Mouse (Mus musculus) limb, embryonic 14.5 days (tissue): ENCODE results near the gene Tuba1b. TPM values are rescaled to one million over a fixed set of nuclear protein-coding genes. Genes with fewer than 3 reads are reported as not detected.
A peak's percentile ranks its signal among the peaks of the same experiment; 100 is the strongest.

Source experiments
- ATAC-seq: fragments of 200-750 bp; cut with Nextera tagmentation; 2 replicates; pipeline ENCODE4 v1.8.0; 2017; ENCODE audit warnings: low read depth, moderate number of reproducible peaks, moderate TSS enrichment; ENCODE audit not compliant: low FRiP score
- DNase-seq: peaks from one replicate; pipeline ENCODE4 v3.0.0-alpha.2; 2015; ENCODE audit warnings: low spot score
- H3K27ac ChIP-seq: fragments of 300-500 bp; sonication (generic); replicated peaks from 2 replicates; pipeline ENCODE4 v1.5.1; 2014; ENCODE audit warnings: low read depth, mild to moderate bottlenecking, low read length, moderate library complexity, mixed read lengths
- H3K27me3 ChIP-seq: fragments of 300-500 bp; sonication (generic); 2 replicates; pipeline ENCODE4 v1.6.1; 2014; ENCODE audit warnings: low read length, mixed read lengths; ENCODE audit not compliant: control insufficient read depth, insufficient read depth
- H3K36me3 ChIP-seq: fragments of 300-500 bp; sonication (generic); 2 replicates; pipeline ENCODE4 v1.6.1; 2014; ENCODE audit warnings: mild to moderate bottlenecking, low read length, moderate library complexity, mixed read lengths; ENCODE audit not compliant: control insufficient read depth, insufficient read depth
- H3K4me1 ChIP-seq: fragments of 300-500 bp; sonication (generic); 2 replicates; pipeline ENCODE4 v1.6.1; 2014; ENCODE audit warnings: antibody characterized with exemption, low read length, mixed read lengths; ENCODE audit not compliant: control insufficient read depth, insufficient read depth
- H3K4me2 ChIP-seq: fragments of 300-500 bp; sonication (generic); replicated peaks from 2 replicates; pipeline ENCODE4 v1.6.1; 2014; ENCODE audit warnings: low read depth, mild to moderate bottlenecking, low read length, moderate library complexity; ENCODE audit not compliant: severe bottlenecking
- H3K4me3 ChIP-seq: fragments of 300-500 bp; sonication (generic); replicated peaks from 2 replicates; pipeline ENCODE4 v1.5.1; 2014; ENCODE audit warnings: low read length
- H3K9ac ChIP-seq: fragments of 300-500 bp; sonication (generic); 2 replicates; pipeline ENCODE4 v1.6.1; 2014; ENCODE audit warnings: mild to moderate bottlenecking, low read depth, low read length, moderate library complexity; ENCODE audit not compliant: severe bottlenecking
- H3K9me3 ChIP-seq: fragments of 300-500 bp; sonication (generic); 2 replicates; pipeline ENCODE4 v1.6.1; 2016; ENCODE audit warnings: low read length; ENCODE audit not compliant: control insufficient read depth
- POLR2A ChIP-seq: fragments of 200-500 bp; IDR thresholded peaks from 2 replicates; pipeline ENCODE4 v1.8.0; 2012; ENCODE audit warnings: inconsistent platforms, mild to moderate bottlenecking, moderate library complexity, borderline replicate concordance; ENCODE audit not compliant: insufficient read depth, insufficient read length; ENCODE audit errors: extremely low read depth
- WGBS: fragments of 180-500 bp; shearing (Covaris S2); extraction: QIAGEN DNeasy Blood & Tissue Kit; methylation state at CpG from one replicate; pipeline ENCODE4 v1.1.7; 2014; 5-methylcytosine and 5-hydroxymethylcytosine counted together
- polyA plus RNA-seq, 2 experiments: library from polyadenylated mRNA; depleted of rRNA in 1 of 2; stranded (reverse) in 1 of 2; unstranded in 1 of 2; fragments of >200 nt; fragmentation: Nextera tagmentation in 1 of 2; extraction: Ambion mirVana in 1 of 2; gene quantifications; 2 replicates each; pipeline versions ENCODE4 v1.2.1 to v1.2.3; 2012 to 2014

The Tuba1b gene
- polyA plus RNA-seq, 2 experiments = 1,587 to 2,384 TPM

- ATAC-seq (no peak; the same call in 1 of the 2 replicates), DNase-seq (no peak)
- Histone ChIP-seq H3K4me3 (no peak overlapping the region), H3K4me1 (peaks cover 17% of the 10 kb centered on the region), H3K9me3 (no peaks in the 10 kb centered on the region), H3K9ac (0 out of 2 replicates have a peak overlapping the region, but pooled peaks have one; percentile 14), H3K27ac (peak overlapping the region; percentile 67; the same call in 1 of the 2 replicates), H3K27me3 (no peaks in the 10 kb centered on the region), H3K4me2 (0 out of 2 replicates have a peak overlapping the region, but pooled peaks have one; percentile 17), H3K36me3 (no peaks in the 10 kb centered on the region)
- WGBS = 27% methylated on average over 16 of the region's 16 CpGs
- TF ChIP-seq POLR2A = no peak
Observed at GRCm38 (mm10) chr15:98969372-98970101, 35.2 kb upstream of the Tuba1b start.

GRCm38 (mm10) chr15:98968701-98969371 is 34.5 kb upstream of the Tuba1b start:
- peak; percentile 75; the same call in 1 of the 2 replicates for ATAC-seq
- H3K9ac ChIP-seq = 0 out of 2 replicates have a peak overlapping the region, but pooled peaks have one; percentile 14
- H3K4me2 ChIP-seq = no peak overlapping the region; the same call in 1 of the 2 replicates

GRCm38 (mm10) chr15:98959531-98959930 is 25.2 kb upstream of the Tuba1b start:
- no peak for TF ChIP-seq POLR2A
- no peak for DNase-seq
- 85% methylated on average over 3 of the region's 3 CpGs for WGBS
- Histone ChIP-seq H3K9ac (no peak overlapping the region), H3K4me1 (peaks cover 4% of the 10 kb centered on the region), H3K9me3 (no peaks in the 10 kb centered on the region), H3K4me2 (no peak overlapping the region), H3K27me3 (no peaks in the 10 kb centered on the region), H3K36me3 (no peaks in the 10 kb centered on the region), H3K27ac (no peak overlapping the region), H3K4me3 (no peak overlapping the region)
- no peak for ATAC-seq

More at GRCm38 (mm10) chr15:98968701-98969371, 34.5 kb upstream of the Tuba1b start:
- H3K9me3 ChIP-seq = no peaks in the 10 kb centered on the region
- 15% methylated on average over 12 of the region's 12 CpGs for WGBS
- no peak overlapping the region for H3K4me3 ChIP-seq
- peak; percentile 80 for DNase-seq
- no peaks in the 10 kb centered on the region for H3K27me3 ChIP-seq
- peaks cover 17% of the 10 kb centered on the region for H3K4me1 ChIP-seq
- peak overlapping the region; percentile 67 for H3K27ac ChIP-seq
- H3K36me3 ChIP-seq = no peaks in the 10 kb centered on the region
- TF ChIP-seq POLR2A = no peak

GRCm38 (mm10) chr15:98958901-98959420 is 24.6 kb upstream of the Tuba1b start:
- no peak overlapping the region for H3K27ac ChIP-seq
- no peaks in the 10 kb centered on the region for H3K36me3 ChIP-seq
- no peaks in the 10 kb centered on the region for H3K27me3 ChIP-seq
- no peak overlapping the region for H3K9ac ChIP-seq
- H3K4me1 ChIP-seq = peaks cover 8% of the 10 kb centered on the region
- 88% methylated on average over 4 of the region's 4 CpGs for WGBS
- no peaks in the 10 kb centered on the region for H3K9me3 ChIP-seq
- no peak for DNase-seq
- no peak for ATAC-seq
- no peak overlapping the region for H3K4me2 ChIP-seq
- H3K4me3 ChIP-seq = no peak overlapping the region
- no peak for TF ChIP-seq POLR2A

GRCm38 (mm10) chr15:98957475-98957874 is 23.1 kb upstream of the Tuba1b start:
- Histone ChIP-seq H3K9ac (no peak overlapping the region), H3K4me1 (peaks cover 9% of the 10 kb centered on the region), H3K36me3 (no peaks in the 10 kb centered on the region), H3K27me3 (no peaks in the 10 kb centered on the region), H3K27ac (no peak overlapping the region), H3K9me3 (no peaks in the 10 kb centered on the region), H3K4me3 (no peak overlapping the region), H3K4me2 (no peak overlapping the region)
- no peak for TF ChIP-seq POLR2A
- 74% methylated on average over 5 of the region's 5 CpGs for WGBS
- DNase-seq (no peak), ATAC-seq (no peak)
